Mouse (Mus musculus): ENCODE data around the gene Slc29a4. TPM values are rescaled to one million over a fixed set of nuclear protein-coding genes. Genes with fewer than 3 reads are reported as not detected.

The Slc29a4 gene
- polyA plus RNA-seq, 1 experiment from 2014 or later, result 8.4 TPM

- no peak overlapping the region for H3K4me2 ChIP-seq (replicated peaks)
- H3K4me3 ChIP-seq (replicated peaks), result no peak overlapping the region
- no peaks in the 10 kb centered on the region for H3K9me3 ChIP-seq
- ATAC-seq, result no peak
- no peak overlapping the region for H3K27ac ChIP-seq
- no peaks in the 10 kb centered on the region for H3K4me1 ChIP-seq (replicated peaks)
- 54% methylated on average over 7 of the region's 7 CpGs for WGBS
- no peaks in the 10 kb centered on the region for H3K36me3 ChIP-seq
- H3K9ac ChIP-seq, result no peak overlapping the region
- no peaks in the 10 kb centered on the region for H3K27me3 ChIP-seq (replicated peaks)
These were observed 14.2 kb upstream of the Slc29a4 start for GRCm38 (mm10) chr5:142678141-142678571.

DNA sequence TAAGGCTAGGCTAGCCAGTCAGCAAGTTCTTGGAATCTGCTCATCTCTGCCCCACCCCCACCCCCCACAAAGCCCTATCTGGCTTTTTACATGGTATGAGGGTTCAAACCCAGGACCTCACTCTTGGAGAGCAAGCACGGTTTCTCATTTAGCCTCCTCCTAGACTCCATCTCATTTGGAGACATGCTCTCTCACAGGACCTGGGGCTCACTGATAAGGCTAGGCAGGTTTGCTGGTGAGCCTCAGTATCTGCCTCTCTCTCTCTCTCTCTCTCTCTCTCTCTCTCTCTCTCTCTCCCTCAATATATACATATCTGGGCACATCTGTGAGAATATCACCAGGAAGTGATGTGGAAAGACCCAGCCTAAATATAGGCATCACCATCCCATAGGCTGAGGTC, 13.2 kb upstream of the Slc29a4 start:
- Histone ChIP-seq H3K4me2 (replicated peaks) (no peak overlapping the region), H3K9ac (no peak overlapping the region), H3K27ac (no peak overlapping the region), H3K36me3 (no peaks in the 10 kb centered on the region), H3K27me3 (replicated peaks) (no peaks in the 10 kb centered on the region), H3K4me3 (replicated peaks) (no peak overlapping the region), H3K4me1 (replicated peaks) (no peaks in the 10 kb centered on the region), H3K9me3 (no peaks in the 10 kb centered on the region)
- 100% methylated on average over 1 of the region's 1 CpGs for WGBS
- no peak for ATAC-seq

DNA sequence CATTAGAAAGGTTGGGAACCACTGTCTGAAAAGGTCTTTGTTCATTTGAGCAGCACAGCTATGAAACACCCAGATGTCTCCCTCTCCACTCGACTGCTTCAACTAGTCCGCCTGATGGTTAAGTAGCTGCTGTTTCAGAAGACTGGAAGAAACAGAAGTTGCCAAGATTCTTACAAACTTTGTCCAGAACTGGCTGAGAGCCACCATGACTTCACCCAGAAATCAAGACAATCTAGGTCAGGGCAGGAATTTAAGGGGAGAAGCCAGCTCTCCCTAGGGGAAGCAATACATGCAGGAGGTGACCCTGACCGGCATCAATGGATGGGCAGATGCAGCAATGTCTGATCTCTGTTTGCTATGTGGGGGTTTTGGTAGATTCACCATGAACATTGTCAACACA, 10.4 kb upstream of the Slc29a4 start:
- Histone ChIP-seq H3K4me1 (replicated peaks) (no peaks in the 10 kb centered on the region), H3K36me3 (no peaks in the 10 kb centered on the region), H3K27ac (no peak overlapping the region), H3K4me3 (replicated peaks) (no peak overlapping the region), H3K9ac (no peak overlapping the region), H3K4me2 (replicated peaks) (no peak overlapping the region), H3K27me3 (replicated peaks) (no peaks in the 10 kb centered on the region), H3K9me3 (no peaks in the 10 kb centered on the region)
- 78% methylated on average over 3 of the region's 3 CpGs for WGBS
- ATAC-seq, result no peak

- no peaks in the 10 kb centered on the region for H3K4me1 ChIP-seq (replicated peaks)
- no peaks in the 10 kb centered on the region for H3K9me3 ChIP-seq
- no peak overlapping the region for H3K4me2 ChIP-seq (replicated peaks)
- H3K27ac ChIP-seq, result no peak overlapping the region
- no peak overlapping the region for H3K9ac ChIP-seq
- WGBS, result 92% methylated on average over 5 of the region's 5 CpGs
- H3K27me3 ChIP-seq (replicated peaks), result no peaks in the 10 kb centered on the region
- no peaks in the 10 kb centered on the region for H3K36me3 ChIP-seq
- no peak for ATAC-seq
- H3K4me3 ChIP-seq (replicated peaks), result no peak overlapping the region
These were observed 9.8 kb upstream of the Slc29a4 start for GRCm38 (mm10) chr5:142682529-142682928.

DNA sequence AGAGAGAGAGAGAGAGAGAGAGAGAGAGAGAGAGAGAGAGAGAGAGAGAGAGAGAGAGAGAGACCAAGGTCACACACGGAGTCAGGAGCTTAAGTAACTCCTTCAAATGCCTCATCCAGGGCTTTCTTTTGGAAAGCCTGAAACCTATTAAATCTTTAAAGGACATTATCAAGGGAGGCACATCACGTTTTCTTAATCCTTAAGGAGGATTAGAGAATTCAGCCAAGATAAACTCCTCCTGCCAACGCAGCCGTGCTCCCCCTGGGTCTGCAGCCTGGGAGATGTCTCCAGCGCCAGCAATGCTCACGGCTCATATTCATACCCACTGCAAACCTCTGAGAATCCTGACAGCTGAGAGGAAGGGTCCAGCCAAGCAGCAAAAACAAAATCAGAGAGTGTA, 3.4 kb upstream of the Slc29a4 start:
- ATAC-seq, result no peak
- H3K4me2 ChIP-seq (replicated peaks), result no peak overlapping the region
- 53% methylated on average over 6 of the region's 6 CpGs for WGBS
- no peaks in the 10 kb centered on the region; the same call in 1 of the 2 replicates for H3K4me1 ChIP-seq (replicated peaks)
- H3K36me3 ChIP-seq, result no peaks in the 10 kb centered on the region
- no peak overlapping the region for H3K27ac ChIP-seq
- no peaks in the 10 kb centered on the region for H3K27me3 ChIP-seq (replicated peaks)
- no peak overlapping the region for H3K9ac ChIP-seq
- H3K4me3 ChIP-seq (replicated peaks), result no peak overlapping the region
- H3K9me3 ChIP-seq, result no peaks in the 10 kb centered on the region

DNA sequence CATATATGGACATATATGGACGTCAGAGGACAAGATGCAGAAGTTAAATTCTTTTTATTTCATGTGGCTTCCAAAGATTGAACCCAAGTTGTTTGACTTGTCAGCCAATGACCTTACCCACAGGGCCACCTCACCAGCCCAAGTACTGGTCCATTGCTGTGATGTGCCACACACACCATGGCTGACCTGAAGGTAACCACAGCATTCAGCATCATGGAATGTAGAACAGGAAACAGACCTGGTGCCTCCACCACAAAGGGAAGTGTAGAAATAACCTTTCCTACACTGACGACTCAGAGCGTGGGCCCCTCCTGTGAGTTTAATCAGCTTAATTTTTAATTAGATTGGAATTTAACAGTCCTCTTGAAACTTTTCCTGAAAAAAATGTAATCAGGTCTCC, 2.0 kb upstream of the Slc29a4 start:
- ATAC-seq, result no peak
- H3K4me2 ChIP-seq (replicated peaks), result no peak overlapping the region
- no peak overlapping the region for H3K9ac ChIP-seq
- no peak overlapping the region for H3K4me3 ChIP-seq (replicated peaks)
- WGBS, result 79% methylated on average over 3 of the region's 3 CpGs
- H3K36me3 ChIP-seq, result no peaks in the 10 kb centered on the region
- no peaks in the 10 kb centered on the region for H3K9me3 ChIP-seq
- no peaks in the 10 kb centered on the region for H3K27me3 ChIP-seq (replicated peaks)
- no peaks in the 10 kb centered on the region; the same call in 1 of the 2 replicates for H3K4me1 ChIP-seq (replicated peaks)
- no peak overlapping the region for H3K27ac ChIP-seq

- H3K27me3 ChIP-seq (replicated peaks), result no peaks in the 10 kb centered on the region
- 72% methylated on average over 12 of the region's 12 CpGs for WGBS
These were observed 842 bp downstream of the Slc29a4 start for GRCm38 (mm10) chr5:142692971-142693737.

DNA sequence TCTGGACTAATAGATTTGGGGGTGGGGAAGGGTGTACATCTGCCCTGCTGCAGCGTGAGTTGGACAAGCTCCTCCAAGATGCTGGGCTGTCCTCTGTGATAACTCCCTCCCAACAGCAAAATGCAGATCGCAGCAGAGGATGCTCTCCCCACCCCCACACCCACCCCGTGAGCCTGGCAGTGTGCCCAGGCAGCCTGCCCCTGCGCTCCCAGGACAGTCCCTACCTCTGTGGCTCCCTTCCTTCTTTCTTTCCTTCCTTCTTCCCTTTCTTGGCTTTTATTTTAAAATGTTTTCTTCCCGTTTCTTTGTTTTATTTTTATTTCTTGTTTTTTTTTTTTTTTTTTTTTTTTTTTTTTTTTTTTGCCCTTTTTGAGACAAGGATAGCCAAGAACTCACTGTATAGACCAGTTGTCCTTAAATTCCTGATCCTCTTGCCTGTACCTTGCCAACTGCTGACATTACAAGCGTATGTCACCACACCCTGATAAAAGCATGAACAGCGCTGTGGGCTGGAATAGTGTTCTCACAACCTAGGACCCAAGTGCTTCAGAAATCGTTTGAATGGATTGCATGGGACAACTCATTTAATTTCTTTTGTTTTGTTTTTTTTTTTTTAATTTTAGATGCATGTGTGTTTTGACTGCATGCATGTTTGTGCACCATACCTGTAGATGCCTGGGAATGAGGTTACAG, 1.6 kb downstream of the Slc29a4 start:
- no peak overlapping the region for H3K27ac ChIP-seq
- no peak overlapping the region for H3K4me2 ChIP-seq (replicated peaks)
- no peaks in the 10 kb centered on the region for H3K9me3 ChIP-seq
- WGBS, result 55% methylated on average over 8 of the region's 8 CpGs
- H3K9ac ChIP-seq, result no peak overlapping the region
- no peaks in the 10 kb centered on the region for H3K36me3 ChIP-seq
- H3K27me3 ChIP-seq (replicated peaks), result no peaks in the 10 kb centered on the region
- no peak overlapping the region for H3K4me3 ChIP-seq (replicated peaks)
- H3K4me1 ChIP-seq (replicated peaks), result no peaks in the 10 kb centered on the region; the same call in 1 of the 2 replicates
- no peak for ATAC-seq

More at GRCm38 (mm10) chr5:142692971-142693737, 842 bp downstream of the Slc29a4 start:
- ATAC-seq, result no peak
- no peaks in the 10 kb centered on the region for H3K9me3 ChIP-seq
- H3K4me1 ChIP-seq (replicated peaks), result no peaks in the 10 kb centered on the region; the same call in 1 of the 2 replicates
- H3K36me3 ChIP-seq, result no peaks in the 10 kb centered on the region
- no peak overlapping the region for H3K4me2 ChIP-seq (replicated peaks)
- H3K9ac ChIP-seq, result no peak overlapping the region
- no peak overlapping the region for H3K4me3 ChIP-seq (replicated peaks)
- H3K27ac ChIP-seq, result no peak overlapping the region

DNA sequence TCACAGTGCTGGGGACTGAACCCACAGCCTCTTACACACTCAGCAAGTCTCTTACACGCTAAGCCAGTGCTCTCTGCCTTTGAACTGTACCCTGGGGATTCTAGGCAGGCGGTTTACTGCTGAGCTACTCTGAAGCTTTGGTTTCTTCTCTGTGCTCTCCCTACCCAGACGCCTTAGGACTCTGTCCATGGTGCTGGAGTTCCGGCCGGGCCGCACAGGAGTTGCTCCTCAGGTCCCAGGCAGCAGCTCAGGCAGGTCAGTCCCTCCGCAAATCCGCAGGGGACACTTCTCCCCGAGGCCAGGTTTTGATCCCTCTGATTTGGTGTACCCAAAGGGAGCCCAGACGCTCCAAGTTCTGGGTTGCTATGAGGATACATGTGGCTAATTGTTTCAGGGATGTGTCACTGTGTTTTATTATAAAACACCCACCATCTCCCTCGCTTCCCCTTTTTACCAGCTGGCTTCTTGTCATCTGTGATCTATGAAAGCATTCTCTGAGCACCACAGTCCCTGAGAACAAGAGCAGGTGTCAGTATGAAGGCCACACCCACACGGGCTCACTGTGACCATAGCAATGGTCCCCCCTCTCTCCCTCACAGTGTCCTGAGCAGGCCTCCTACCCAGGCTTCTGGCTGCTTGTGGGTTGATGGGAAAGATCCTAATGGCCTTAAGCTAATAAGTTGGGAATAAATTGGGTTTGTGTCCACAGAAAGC, 2.5 kb downstream of the Slc29a4 start:
- no peak overlapping the region for H3K4me3 ChIP-seq (replicated peaks)
- no peak overlapping the region for H3K4me2 ChIP-seq (replicated peaks)
- no peaks in the 10 kb centered on the region for H3K36me3 ChIP-seq
- no peaks in the 10 kb centered on the region for H3K9me3 ChIP-seq
- no peaks in the 10 kb centered on the region for H3K27me3 ChIP-seq (replicated peaks)
- 11% methylated on average over 12 of the region's 12 CpGs for WGBS
- peak; percentile 58; the same call in 1 of the 2 replicates for ATAC-seq
- no peak overlapping the region for H3K9ac ChIP-seq
- no peak overlapping the region for H3K27ac ChIP-seq
- H3K4me1 ChIP-seq (replicated peaks), result no peaks in the 10 kb centered on the region; the same call in 1 of the 2 replicates

GRCm38 (mm10) chr5:142696258-142696657, 3.9 kb downstream of the Slc29a4 start:
- Histone ChIP-seq H3K36me3 (no peaks in the 10 kb centered on the region), H3K9me3 (no peaks in the 10 kb centered on the region), H3K27ac (no peak overlapping the region), H3K4me3 (replicated peaks) (no peak overlapping the region), H3K4me1 (replicated peaks) (no peaks in the 10 kb centered on the region; the same call in none of the 2 replicates), H3K27me3 (replicated peaks) (peaks cover 2% of the 10 kb centered on the region), H3K4me2 (replicated peaks) (no peak overlapping the region), H3K9ac (no peak overlapping the region)
- ATAC-seq, result no peak
- WGBS, result 29% methylated on average over 6 of the region's 6 CpGs

DNA sequence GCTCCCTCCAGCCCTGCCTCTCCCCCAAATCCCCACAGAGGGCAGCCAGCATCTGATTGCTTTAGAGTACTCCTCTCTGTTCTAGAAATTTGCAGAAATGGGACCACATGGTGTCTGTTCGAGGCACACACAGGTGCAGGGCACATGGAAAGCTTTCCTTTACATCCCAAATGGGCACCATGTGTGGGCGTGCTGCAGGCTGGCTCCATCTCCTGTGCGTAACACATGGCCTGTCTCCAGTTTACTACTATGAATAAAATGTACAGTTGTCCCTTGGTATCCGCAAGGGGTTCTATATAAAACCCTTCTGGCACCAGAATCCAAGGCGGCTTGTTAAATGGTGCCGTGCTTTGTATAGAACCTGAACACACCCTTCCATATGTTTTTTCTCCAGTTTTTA, 4.6 kb downstream of the Slc29a4 start:
- Histone ChIP-seq H3K36me3 (no peaks in the 10 kb centered on the region), H3K9me3 (no peaks in the 10 kb centered on the region), H3K27me3 (replicated peaks) (peaks cover 5% of the 10 kb centered on the region), H3K4me2 (replicated peaks) (no peak overlapping the region), H3K27ac (no peak overlapping the region), H3K4me3 (replicated peaks) (no peak overlapping the region), H3K9ac (no peak overlapping the region), H3K4me1 (replicated peaks) (peaks cover 5% of the 10 kb centered on the region)
- ATAC-seq, result no peak
- 87% methylated on average over 6 of the region's 6 CpGs for WGBS

- Histone ChIP-seq H3K27ac (no peak overlapping the region), H3K9ac (no peak overlapping the region), H3K4me1 (replicated peaks) (peaks cover 12% of the 10 kb centered on the region), H3K4me3 (replicated peaks) (no peak overlapping the region), H3K36me3 (no peaks in the 10 kb centered on the region), H3K9me3 (no peaks in the 10 kb centered on the region), H3K27me3 (replicated peaks) (peaks cover 6% of the 10 kb centered on the region), H3K4me2 (replicated peaks) (no peak overlapping the region)
- 49% methylated on average over 2 of the region's 2 CpGs for WGBS
- no peak for ATAC-seq
These were observed 5.4 kb downstream of the Slc29a4 start for GRCm38 (mm10) chr5:142697742-142698141.
